Comparison of ENCODE assay signal across 25 mouse cellular contexts in the genomic region with DNA sequence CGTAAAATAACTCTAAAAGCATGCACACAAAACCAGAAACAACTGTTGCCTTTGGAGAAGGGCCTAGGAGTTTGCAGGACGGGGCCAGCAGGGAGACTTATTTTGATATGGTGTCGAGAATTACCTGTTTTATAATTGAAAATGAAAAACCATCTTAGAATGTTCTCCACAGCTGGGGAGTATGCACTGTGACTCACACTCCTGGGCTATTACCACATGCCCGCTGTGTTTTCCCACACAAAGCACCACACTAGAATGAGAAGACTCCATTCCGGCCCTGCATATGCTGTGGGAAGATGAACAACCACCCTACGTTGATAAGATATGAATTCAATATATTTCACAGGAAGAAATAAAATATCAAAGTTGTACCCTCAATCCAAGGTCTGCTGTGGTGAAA.
"Had no signal": no experiment of that assay in that cellular context is flagged by ENCODE, and none has a peak within 500 bp of the region (broad histone marks: within the 10 kb centered on the region; RNA-seq: fewer than 3 reads in every experiment).

No protein-coding gene starts in this region.

- H3K27ac ChIP-seq: gastrocnemius, adult 2 months; heart, adult 2 months; hindbrain, embryonic 14.5 days; hindbrain, postnatal 0 days; kidney, embryonic 15.5 days; kidney, postnatal 0 days; liver, embryonic 13.5 days had no signal

- DNase-seq: gastrocnemius, adult 2 months; gastrocnemius, postnatal 10 days; gastrocnemius, postnatal 36 days; heart, adult 11 months; heart, adult 2 months; heart, postnatal 14 days; heart, postnatal 36 days; kidney, adult 11 months; kidney, adult 2 months; kidney, adult 9 months; kidney, postnatal 14 days; kidney, postnatal 36 days; layer of hippocampus, adult 9-11 months; layer of hippocampus, postnatal 36 days; left cerebral cortex, postnatal 4 days; liver; liver, embryonic 13.5 days had no signal

- ATAC-seq: hindbrain, postnatal 0 days; intestine, embryonic 16.5 days had no signal

- H3K9ac ChIP-seq: heart, embryonic 12.5 days; hindbrain, embryonic 14.5 days; kidney, embryonic 15.5 days; limb, embryonic 12.5 days; liver, embryonic 13.5 days had no signal

- H3K4me3 ChIP-seq: gastrocnemius, adult 2 months; heart, adult 2 months; heart, embryonic 12.5 days; kidney, embryonic 15.5 days; limb, embryonic 12.5 days; liver, embryonic 13.5 days had no signal

- H3K36me3 ChIP-seq: kidney, embryonic 15.5 days; limb, embryonic 12.5 days; liver, embryonic 13.5 days had no signal

- H3K4me2 ChIP-seq: heart, embryonic 12.5 days; hindbrain, embryonic 14.5 days; kidney, embryonic 15.5 days; limb, embryonic 12.5 days; liver, embryonic 11.5 days; liver, embryonic 13.5 days had no signal

- H3K9me3 ChIP-seq: kidney, embryonic 15.5 days; limb, embryonic 12.5 days; liver, embryonic 13.5 days had no signal

- H3K4me1 ChIP-seq: liver, embryonic 13.5 days had no signal

- H3K27me3 ChIP-seq: heart, embryonic 12.5 days; kidney, embryonic 15.5 days; limb, embryonic 12.5 days; liver, embryonic 13.5 days had no signal
